Mouse (Mus musculus) embryonic facial prominence, embryonic 13.5 days (tissue): ENCODE data around the gene Cux1. TPM values are rescaled to one million over a fixed set of nuclear protein-coding genes. Genes with fewer than 3 reads are reported as not detected.

Source experiments
- ATAC-seq: fragments of 200-750 bp; cut with Nextera tagmentation; 2 replicates; pipeline ENCODE4 v1.8.0; 2017; ENCODE audit warnings: low read depth; ENCODE audit not compliant: insufficient number of reproducible peaks, insufficient read depth, low FRiP score, low TSS enrichment
- H3K27ac ChIP-seq: fragments of 300-500 bp; sonication (generic); 2 replicates; pipeline ENCODE4 v1.5.1; 2015; ENCODE audit warnings: moderate library complexity, mild to moderate bottlenecking, inconsistent platforms
- H3K27me3 ChIP-seq: fragments of 300-500 bp; sonication (generic); 2 replicates; pipeline ENCODE4 v1.6.1; 2015; ENCODE audit warnings: mild to moderate bottlenecking, inconsistent platforms
- H3K36me3 ChIP-seq: fragments of 300-500 bp; sonication (generic); 2 replicates; pipeline ENCODE4 v1.6.1; 2015; ENCODE audit warnings: mild to moderate bottlenecking, inconsistent platforms
- H3K4me1 ChIP-seq: fragments of 300-500 bp; sonication (generic); 2 replicates; pipeline ENCODE4 v1.6.1; 2015; ENCODE audit warnings: inconsistent platforms
- H3K4me2 ChIP-seq: fragments of 300-500 bp; sonication (generic); 2 replicates; pipeline ENCODE4 v1.6.1; 2015; ENCODE audit warnings: moderate library complexity, mild to moderate bottlenecking, inconsistent platforms
- H3K4me3 ChIP-seq: fragments of 300-500 bp; sonication (generic); 2 replicates; pipeline ENCODE4 v1.5.1; 2015; ENCODE audit warnings: mild to moderate bottlenecking, inconsistent platforms
- H3K9ac ChIP-seq: fragments of 300-500 bp; sonication (generic); 2 replicates; pipeline ENCODE4 v1.6.1; 2015; ENCODE audit warnings: mild to moderate bottlenecking, inconsistent platforms
- H3K9me3 ChIP-seq: fragments of 300-500 bp; sonication (generic); 2 replicates; pipeline ENCODE4 v1.6.1; 2016; ENCODE audit warnings: inconsistent platforms
- WGBS: fragments of 180-500 bp; shearing (Covaris S2); methylation state at CpG from one replicate; pipeline ENCODE4 v1.1.7; 2015; ENCODE audit warnings: mixed read lengths; 5-methylcytosine and 5-hydroxymethylcytosine counted together
- polyA plus RNA-seq: library from polyadenylated mRNA; unstranded; fragments of >200 nt; fragmentation: Nextera tagmentation; extraction: Ambion mirVana; gene quantifications from 2 replicates; pipeline ENCODE4 v1.2.1, GENCODE M21; 2015

Gene Cux1
- polyA plus RNA-seq, 1 experiment from 2014 or later: 82.7 TPM

DNA sequence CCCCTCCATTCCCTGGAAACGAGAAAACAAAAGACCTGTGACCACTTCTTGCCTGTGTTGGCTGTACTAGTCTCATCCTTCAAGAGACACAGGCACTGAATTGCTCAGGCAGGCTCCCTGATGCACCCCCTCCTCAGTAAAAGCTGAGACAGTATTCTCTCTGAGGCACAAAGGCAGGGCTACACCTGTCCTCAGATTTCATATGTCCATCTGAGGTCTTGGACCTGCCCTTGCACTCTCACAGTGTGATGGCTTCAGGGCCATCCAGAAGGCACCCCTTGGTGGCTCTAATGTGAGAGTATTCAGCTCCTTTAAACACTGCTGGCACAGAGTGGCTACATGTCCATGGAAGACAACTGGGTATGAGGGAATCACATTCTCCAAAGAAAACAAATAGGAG is 32.1 kb downstream of the Cux1 start:
- no peak for ATAC-seq
- WGBS: 76% methylated on average over 1 of the region's 1 CpGs
- H3K4me2 ChIP-seq: no peak overlapping the region
- peaks cover 8% of the 10 kb centered on the region for H3K4me1 ChIP-seq
- H3K9ac ChIP-seq: no peak overlapping the region
- no peak overlapping the region for H3K27ac ChIP-seq
- no peaks in the 10 kb centered on the region for H3K9me3 ChIP-seq
- no peaks in the 10 kb centered on the region for H3K36me3 ChIP-seq
- no peak overlapping the region for H3K4me3 ChIP-seq
- no peaks in the 10 kb centered on the region for H3K27me3 ChIP-seq

DNA sequence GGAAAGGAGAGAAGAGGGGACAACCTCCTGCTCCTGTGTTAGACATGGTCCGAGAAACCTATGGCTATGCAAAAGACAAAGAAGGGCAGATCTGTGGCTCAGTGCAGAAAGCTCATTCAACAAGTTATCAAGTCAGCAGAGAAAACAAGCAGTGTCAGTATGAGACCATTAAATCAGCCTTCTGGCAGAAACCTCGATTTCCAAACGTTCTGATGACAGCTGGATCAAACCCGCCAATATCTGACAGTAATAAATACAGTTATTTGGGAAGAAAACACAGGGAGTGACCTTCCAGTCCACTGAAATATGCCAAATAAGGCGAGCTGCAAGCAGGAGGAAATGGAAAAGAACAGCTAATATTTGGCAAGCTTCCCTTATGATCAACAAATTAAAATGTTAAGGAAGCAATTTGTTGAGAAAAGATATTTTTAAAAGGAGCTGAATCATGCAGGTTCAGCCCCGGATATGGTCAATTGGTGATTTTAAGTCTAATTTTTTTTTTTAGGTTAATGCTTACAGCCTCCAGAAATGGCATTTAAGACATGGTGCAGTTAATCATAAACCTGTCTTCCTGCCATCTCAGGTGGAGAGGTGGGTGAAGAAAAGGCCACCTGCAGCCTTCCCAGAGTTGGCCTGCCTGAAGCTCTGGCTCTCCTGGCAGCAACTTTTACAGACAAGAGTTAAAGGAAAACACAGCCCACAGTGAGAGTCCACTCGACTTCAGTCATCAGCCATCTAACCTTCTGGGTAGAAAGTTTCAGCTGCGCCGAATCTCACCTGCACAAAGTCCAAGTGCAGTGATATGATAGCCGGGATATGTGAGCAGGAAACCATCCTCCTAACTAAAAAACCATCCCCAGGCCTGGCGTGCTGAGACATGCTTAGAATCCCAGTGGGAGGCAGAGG is 33.7 kb downstream of the Cux1 start:
- ATAC-seq: no peak

DNA sequence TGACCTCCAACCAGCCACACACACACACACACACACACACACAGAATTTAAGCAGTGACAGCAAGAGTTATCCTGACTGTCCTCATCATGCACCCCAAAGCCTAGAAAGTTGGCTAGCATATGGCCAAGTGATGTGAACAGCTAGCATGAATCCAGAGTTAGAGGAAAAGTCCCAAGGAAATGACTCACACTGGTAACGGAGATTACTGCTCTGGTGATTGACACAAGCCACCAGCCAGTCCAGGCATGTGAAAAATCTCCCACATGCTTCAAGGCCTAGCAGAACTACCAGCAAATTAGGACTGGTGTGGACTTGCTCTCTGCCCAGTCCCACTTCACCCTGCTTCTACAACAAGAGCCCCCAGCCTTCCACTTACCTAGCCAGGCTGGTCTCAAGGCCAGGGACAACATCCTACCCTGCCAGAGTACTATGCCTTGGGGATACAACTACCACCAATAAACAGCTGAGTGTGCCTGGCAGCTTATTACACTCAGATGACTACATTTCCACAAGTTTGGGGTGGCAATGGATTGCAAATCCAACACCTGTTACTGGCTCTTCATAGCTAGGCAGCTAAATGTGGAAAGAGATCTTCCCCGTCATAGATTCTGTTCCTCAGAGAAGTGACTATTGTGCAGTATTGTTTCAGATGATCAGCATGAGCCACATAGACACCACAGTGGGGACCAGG is 35.5 kb downstream of the Cux1 start:
- ATAC-seq: no peak
- peaks cover 11% of the 10 kb centered on the region; the same call in 1 of the 2 replicates for H3K4me1 ChIP-seq
- 55% methylated on average over 2 of the region's 2 CpGs for WGBS
- no peak overlapping the region for H3K27ac ChIP-seq
- no peaks in the 10 kb centered on the region for H3K9me3 ChIP-seq
- no peak overlapping the region for H3K4me3 ChIP-seq
- H3K4me2 ChIP-seq: no peak overlapping the region
- H3K9ac ChIP-seq: no peak overlapping the region
- H3K27me3 ChIP-seq: no peaks in the 10 kb centered on the region
- no peaks in the 10 kb centered on the region for H3K36me3 ChIP-seq

More for the DNA sequence above, 33.7 kb downstream of the Cux1 start:
- Histone ChIP-seq H3K4me1 (peaks cover 11% of the 10 kb centered on the region), H3K4me2 (no peak overlapping the region), H3K9ac (no peak overlapping the region), H3K27me3 (no peaks in the 10 kb centered on the region), H3K9me3 (no peaks in the 10 kb centered on the region), H3K36me3 (no peaks in the 10 kb centered on the region), H3K4me3 (no peak overlapping the region), H3K27ac (no peak overlapping the region)
- WGBS: 78% methylated on average over 11 of the region's 11 CpGs

DNA sequence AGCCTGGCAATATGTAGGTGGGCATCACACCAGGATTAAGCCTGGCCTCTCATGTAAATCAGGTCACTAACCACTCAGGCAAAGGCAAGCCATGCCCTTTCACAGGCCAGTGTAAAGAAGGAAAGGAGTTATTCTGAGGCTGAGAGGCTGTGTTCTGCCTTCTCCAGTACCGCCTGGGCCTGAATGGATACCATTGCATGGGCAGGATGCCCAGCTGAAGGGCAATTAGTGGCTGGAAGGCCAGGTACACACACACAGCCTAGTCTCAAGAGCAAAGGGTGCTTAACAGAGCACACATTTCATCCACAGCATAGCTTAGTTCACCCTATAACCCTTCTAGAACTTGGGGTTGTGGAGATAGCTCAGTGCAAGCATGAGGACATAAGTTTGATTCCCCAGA is 36.4 kb downstream of the Cux1 start:
- ATAC-seq: no peak
- H3K4me3 ChIP-seq: no peak overlapping the region
- H3K4me1 ChIP-seq: peaks cover 11% of the 10 kb centered on the region; the same call in 1 of the 2 replicates
- no peak overlapping the region for H3K4me2 ChIP-seq
- H3K9me3 ChIP-seq: no peaks in the 10 kb centered on the region
- H3K27me3 ChIP-seq: no peaks in the 10 kb centered on the region
- H3K27ac ChIP-seq: no peak overlapping the region
- 89% methylated on average over 1 of the region's 1 CpGs for WGBS
- no peaks in the 10 kb centered on the region for H3K36me3 ChIP-seq
- no peak overlapping the region for H3K9ac ChIP-seq

DNA sequence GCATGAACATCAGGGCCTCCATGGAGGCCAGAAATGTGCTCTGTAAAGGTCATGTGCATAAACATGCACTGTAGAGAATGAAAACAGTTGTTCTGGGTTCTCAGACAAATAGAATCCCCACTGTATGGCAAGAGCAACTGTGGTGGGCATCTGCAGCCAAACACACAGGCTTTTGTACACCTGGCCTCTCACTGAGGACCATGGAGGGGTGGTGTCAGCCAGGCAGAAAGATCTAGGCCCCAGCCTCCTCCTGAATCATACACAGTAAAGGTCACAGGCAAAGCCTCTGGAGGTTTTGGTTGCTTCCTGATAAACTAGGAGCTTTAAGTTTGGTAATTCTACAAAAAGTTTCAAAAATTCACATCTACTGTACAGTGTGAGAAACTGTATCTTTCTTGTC is 38.1 kb downstream of the Cux1 start:
- Histone ChIP-seq H3K27ac (no peak overlapping the region), H3K4me2 (no peak overlapping the region), H3K9me3 (no peaks in the 10 kb centered on the region), H3K9ac (no peak overlapping the region), H3K36me3 (no peaks in the 10 kb centered on the region), H3K4me1 (peaks cover 16% of the 10 kb centered on the region; the same call in 1 of the 2 replicates), H3K4me3 (no peak overlapping the region), H3K27me3 (no peaks in the 10 kb centered on the region)
- ATAC-seq: no peak

DNA sequence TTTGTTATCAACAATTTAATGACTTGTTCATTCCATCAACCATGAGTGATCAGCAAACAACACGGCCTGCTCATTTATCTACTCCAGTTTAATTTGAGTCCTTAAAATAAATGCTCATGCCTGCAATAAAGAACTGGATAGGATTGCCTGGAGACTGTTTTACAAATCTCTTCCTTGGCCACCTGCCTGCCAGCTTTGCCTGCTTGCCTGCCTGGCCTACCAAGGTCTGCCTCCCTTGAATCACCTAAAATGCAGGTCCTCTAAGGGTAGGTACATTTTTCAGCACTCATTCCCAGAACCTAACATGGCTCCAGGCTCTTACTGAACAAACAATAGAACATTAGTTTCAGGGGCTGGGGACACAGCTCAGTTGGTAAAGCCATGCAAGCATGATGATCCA is 39.4 kb downstream of the Cux1 start:
- Histone ChIP-seq H3K4me2 (no peak overlapping the region), H3K9me3 (no peaks in the 10 kb centered on the region), H3K4me3 (no peak overlapping the region), H3K4me1 (peaks cover 25% of the 10 kb centered on the region), H3K9ac (no peak overlapping the region), H3K27me3 (no peaks in the 10 kb centered on the region), H3K36me3 (no peaks in the 10 kb centered on the region), H3K27ac (no peak overlapping the region)
- ATAC-seq: no peak
- WGBS: 88% methylated on average over 1 of the region's 1 CpGs

DNA sequence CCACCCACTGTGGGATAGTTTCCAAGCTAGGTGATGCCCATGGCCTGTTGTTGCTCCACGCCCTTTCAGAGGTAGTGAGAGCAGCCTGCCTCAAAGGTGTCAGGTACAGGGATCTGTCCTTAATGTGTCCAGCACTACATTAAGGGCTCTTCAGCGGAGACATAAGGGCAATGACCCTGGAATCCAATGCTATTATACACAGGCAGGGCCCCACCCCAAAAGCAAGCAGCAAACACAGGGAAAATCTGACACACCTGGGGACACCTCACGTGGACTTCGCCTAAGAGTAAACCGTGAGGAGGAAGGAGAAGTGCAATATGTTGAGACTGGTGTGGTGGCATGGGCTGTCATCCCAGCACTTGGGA is 40.8 kb downstream of the Cux1 start:
- no peak for ATAC-seq
- no peak overlapping the region for H3K27ac ChIP-seq
- H3K4me3 ChIP-seq: no peak overlapping the region
- peaks cover 26% of the 10 kb centered on the region for H3K4me1 ChIP-seq
- H3K36me3 ChIP-seq: no peaks in the 10 kb centered on the region
- no peak overlapping the region for H3K9ac ChIP-seq
- 87% methylated on average over 5 of the region's 5 CpGs for WGBS
- H3K27me3 ChIP-seq: no peaks in the 10 kb centered on the region
- H3K9me3 ChIP-seq: no peaks in the 10 kb centered on the region
- H3K4me2 ChIP-seq: no peak overlapping the region

DNA sequence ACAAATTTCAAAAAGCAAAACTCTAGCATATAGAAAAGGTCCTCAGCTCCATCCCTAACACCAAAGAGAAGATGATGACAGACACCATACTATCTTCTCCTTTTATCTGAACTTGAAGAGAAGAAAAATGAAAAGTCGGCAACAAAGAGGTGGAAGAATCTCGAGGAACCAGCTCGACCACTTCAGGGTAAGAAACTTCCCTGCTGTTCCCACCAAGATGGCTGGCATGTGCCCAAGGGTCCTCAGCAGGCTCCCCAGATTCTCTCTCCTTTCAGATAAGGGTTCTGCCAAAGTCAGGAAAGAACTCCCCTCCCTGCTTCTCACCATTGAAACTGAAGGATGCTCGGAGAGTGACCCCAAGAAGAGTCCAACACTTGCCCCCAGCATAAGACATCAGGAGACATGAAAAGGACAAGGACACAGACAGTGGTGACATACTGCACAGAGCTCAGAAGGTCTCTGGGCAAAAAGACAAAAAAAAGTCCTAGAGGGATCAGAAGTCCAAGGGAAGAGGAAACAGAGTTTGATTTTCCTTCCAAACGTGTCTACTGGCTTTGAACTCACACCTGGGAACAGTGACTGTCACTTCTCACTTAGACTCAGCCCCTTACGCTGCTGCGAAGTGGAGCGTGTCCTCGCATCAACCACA is 41.3 kb downstream of the Cux1 start:
- H3K27me3 ChIP-seq: no peaks in the 10 kb centered on the region
- no peak overlapping the region for H3K4me3 ChIP-seq
- H3K9ac ChIP-seq: no peak overlapping the region
- H3K9me3 ChIP-seq: no peaks in the 10 kb centered on the region
- WGBS: 75% methylated on average over 9 of the region's 9 CpGs
- ATAC-seq: no peak
- H3K27ac ChIP-seq: no peak overlapping the region
- no peaks in the 10 kb centered on the region for H3K36me3 ChIP-seq
- H3K4me2 ChIP-seq: no peak overlapping the region
- H3K4me1 ChIP-seq: peaks cover 25% of the 10 kb centered on the region

DNA sequence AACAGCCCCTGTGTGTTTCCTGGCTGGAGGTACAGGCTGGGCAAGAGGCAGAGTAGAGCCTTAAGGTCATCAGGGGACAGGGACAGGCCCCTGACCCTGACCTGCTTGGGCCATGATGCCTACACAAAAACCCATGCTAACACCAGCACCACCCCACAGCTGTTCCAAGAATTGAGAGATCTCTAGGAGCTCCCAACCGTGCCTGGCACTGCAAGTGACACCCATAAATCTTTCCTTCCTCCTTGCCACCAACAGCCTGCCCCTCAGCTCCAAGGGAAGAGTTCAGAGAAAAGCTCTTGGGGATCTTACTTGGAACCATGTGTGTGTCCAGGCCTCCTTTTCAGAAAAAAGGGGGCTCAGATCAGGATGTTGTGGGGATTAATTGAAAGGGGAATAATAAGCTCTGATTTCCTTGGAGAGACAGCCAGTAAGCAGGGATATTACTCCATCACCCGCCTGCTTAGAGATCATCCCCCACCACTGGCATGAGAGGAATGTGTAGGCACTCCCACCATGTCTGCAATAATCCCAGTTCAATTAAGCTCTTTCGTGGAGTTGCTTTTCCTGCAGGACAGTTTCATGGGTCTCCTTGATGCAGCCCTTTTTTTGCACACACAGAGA is 44.3 kb downstream of the Cux1 start:
- no peak overlapping the region for H3K4me2 ChIP-seq
- ATAC-seq: no peak
- peaks cover 9% of the 10 kb centered on the region for H3K27me3 ChIP-seq
- 14% methylated on average over 3 of the region's 3 CpGs for WGBS
- no peaks in the 10 kb centered on the region for H3K36me3 ChIP-seq
- 0 out of 2 replicates have a peak overlapping the region, but pooled peaks have one; percentile 11 for H3K27ac ChIP-seq
- H3K4me1 ChIP-seq: peaks cover 19% of the 10 kb centered on the region
- no peak overlapping the region for H3K9ac ChIP-seq
- H3K4me3 ChIP-seq: no peak overlapping the region
- no peaks in the 10 kb centered on the region for H3K9me3 ChIP-seq

DNA sequence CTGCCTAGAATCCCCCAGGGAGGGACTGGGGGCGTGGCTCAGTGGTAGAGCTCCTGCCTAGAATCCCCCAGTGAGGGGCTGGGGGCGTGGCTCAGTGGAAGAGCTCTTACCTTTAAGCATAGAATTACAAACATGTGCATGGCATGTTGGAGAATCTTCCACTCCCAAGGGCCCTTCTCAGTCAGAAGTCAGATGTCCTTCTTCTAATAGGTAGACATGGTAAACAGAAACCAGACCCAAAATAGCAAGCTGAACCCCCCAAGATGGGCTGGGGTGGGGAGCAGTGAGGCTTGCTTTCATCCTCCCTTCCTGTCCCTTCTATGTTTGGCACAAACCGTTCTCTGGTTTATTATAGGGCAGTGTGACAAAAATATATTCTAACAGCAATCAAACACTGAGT is 45.6 kb downstream of the Cux1 start:
- ATAC-seq: no peak
- WGBS: 71% methylated on average over 3 of the region's 3 CpGs

DNA sequence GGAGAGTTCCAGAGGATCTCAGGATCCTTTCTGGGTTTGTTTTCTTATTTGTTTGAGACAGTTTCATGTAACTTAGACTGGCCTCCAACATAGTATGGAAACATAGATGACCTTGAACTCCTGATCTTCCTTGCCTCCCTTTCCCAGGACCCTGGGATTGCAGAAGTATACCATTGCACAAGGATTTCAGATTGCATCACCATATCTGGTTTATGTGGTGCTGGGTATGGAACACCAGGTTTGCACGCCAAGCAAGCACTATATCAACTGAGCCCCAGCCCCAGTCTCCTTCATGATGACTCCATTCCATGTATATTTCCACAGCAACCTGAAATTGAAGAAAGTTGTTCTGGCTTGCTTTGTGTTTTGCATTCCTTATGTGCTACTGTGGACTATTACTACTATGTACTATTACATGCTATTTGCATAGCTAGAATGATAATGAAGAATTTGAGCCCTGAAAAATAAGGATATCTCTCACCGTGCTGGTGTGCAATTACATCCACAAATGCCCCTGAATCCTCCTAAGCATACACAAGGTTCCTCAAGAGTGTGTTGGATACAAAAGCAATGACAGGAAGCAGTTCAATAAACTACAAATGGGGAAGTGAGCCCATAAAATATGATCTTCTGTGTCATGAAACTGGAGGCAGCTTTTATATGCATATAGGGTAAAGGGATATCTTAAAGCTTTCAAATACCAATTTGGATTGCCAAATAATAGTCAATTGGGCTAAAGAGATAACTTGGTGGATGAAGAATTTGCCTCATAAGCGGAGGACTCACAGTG is 48.4 kb downstream of the Cux1 start:
- Histone ChIP-seq H3K4me2 (no peak overlapping the region), H3K36me3 (no peaks in the 10 kb centered on the region), H3K4me1 (peaks cover 31% of the 10 kb centered on the region), H3K27ac (no peak overlapping the region), H3K9ac (no peak overlapping the region), H3K27me3 (peaks cover 25% of the 10 kb centered on the region), H3K4me3 (no peak overlapping the region), H3K9me3 (no peaks in the 10 kb centered on the region)
- WGBS: 94% methylated on average over 3 of the region's 3 CpGs
- no peak for ATAC-seq

More for the DNA sequence above, 45.6 kb downstream of the Cux1 start:
- H3K36me3 ChIP-seq: no peaks in the 10 kb centered on the region
- H3K4me3 ChIP-seq: no peak overlapping the region
- no peaks in the 10 kb centered on the region for H3K9me3 ChIP-seq
- H3K4me1 ChIP-seq: peaks cover 22% of the 10 kb centered on the region
- H3K27me3 ChIP-seq: peaks cover 10% of the 10 kb centered on the region
- no peak overlapping the region for H3K9ac ChIP-seq
- no peak overlapping the region for H3K27ac ChIP-seq
- H3K4me2 ChIP-seq: no peak overlapping the region
